Mouse (Mus musculus) ovary, postnatal 14 days (tissue): Measurements from ENCODE around the gene Ppp6r2.

ENCODE experiments used
- DNase-seq: peaks from one replicate; pipeline ENCODE4 v3.0.0; 2022; ENCODE audit warnings: low spot score

The Ppp6r2 gene

DNA sequence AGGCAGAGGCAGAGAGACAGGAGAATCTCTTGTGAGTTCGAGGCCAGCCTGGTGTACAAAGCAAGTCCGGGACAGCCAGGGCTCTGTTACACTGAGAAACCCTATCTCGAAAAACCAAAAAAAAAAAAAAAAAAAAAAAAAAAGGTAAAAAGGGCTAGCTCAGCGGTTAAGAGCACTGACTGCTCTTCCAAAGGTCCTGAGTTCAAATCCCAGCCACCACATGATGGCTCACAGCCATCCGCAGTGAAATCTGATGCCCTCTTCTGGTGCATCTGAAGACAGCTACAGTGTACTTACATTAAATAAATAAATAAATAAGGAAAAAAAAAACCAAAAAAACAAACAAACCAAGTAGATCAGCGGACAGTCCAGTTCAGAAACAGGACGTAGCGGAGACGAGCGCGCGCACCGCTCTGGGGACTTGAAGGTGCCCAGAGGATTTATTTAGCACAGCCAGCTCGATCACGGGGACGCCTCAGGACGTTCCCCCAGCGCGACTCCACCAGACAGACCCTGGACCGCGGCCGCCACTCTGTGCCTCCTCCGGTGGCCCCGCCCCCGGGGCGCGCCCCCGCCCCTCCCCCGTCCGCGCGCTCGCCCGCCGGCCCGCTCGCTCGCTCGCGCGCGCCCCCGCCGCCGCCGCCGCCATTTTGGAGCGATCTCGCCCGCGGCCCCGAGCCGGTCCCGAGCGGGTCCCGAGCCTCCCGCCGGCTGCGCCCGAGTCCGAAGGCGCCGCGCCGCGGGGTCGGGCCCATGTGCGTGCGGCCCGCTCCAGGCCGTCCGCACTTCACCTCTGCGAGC is at the start of gene Ppp6r2:
Ppp6r2 (plus strand) TSS at position 639 of the 801 bp plus-strand sequence.
- peak; percentile 74 for DNase-seq

DNA sequence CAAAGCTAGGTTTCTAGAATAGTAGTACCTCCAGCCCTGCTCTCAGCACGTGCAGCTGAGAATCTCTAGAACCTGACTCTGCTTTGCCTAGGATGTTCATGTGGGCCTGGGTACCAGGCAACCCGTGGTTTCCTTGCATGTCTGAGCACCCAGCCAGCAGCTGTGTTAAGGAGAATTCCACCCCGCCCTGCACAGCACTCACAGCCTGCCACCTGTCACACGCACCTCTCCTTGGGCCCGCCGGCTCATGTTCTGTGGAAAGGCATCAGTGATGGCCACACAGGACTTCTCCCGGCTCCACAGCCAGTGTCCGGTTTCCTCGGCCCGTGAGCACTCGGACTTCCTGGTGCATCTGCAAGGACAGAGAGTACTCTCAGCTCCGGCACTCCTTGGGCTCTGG is 45.9 kb upstream of the Ppp6r2 start:
- DNase-seq, result no peak

DNA sequence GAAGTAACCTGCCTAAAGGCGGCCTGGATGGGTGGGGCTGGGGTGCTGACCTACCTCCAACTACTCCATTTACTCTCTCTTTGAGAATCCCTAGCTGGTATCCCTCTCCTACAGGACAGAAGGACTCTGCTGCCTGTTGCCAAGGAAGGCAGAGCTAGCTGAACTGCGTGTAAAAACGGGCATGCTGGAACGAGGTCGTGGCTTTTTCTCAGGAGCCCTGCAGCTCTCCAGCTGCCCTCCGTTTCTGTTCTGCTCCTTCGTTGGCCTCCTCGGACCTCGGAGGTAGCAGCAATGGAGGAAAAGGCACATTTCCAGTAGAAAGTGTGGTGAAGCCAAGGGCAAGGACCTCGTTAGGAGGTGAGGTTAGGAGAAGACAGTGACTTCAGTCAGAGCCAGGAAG is 42.4 kb upstream of the Ppp6r2 start:
- no peak for DNase-seq

DNA sequence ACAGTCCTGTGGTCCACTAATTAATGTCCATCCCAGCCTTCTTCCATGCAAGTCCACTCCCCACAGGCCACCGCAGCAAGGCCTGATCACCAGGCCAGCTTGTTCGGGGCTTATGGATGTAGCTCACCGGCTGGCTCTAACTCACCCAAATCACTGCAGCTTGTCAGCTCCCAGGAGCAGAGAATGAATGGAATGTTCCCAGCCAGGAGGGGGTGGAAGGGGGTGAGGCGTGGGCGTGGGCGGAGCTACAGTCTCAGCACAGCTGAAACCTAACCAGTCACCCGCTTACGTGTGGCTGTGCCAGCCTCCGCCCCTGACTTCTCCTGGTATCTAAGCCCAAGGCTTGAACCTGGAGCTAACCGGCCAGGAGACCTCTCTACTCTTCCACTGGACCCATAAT is 41.9 kb upstream of the Ppp6r2 start:
- DNase-seq, result peak; percentile 58

DNA sequence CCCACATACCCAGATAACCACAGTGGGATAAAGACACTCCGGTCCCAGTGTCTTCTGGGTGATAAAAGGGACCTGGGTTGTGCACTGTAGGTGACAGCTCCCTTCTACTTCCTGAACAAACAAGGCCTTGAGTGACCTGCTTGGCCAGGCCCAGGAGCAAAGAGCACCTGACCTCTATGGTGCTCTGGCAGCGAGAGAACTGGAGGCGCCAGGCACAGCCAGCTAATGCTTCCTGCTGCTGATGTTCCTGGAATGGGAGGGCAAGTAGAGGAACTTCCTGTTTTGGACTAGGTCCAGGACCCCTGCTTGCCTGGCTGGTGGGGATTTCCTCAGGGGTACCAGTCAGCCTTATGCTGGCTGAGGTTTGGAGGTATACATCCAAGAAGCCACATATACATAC is 41.3 kb upstream of the Ppp6r2 start:
- DNase-seq, result no peak

DNA sequence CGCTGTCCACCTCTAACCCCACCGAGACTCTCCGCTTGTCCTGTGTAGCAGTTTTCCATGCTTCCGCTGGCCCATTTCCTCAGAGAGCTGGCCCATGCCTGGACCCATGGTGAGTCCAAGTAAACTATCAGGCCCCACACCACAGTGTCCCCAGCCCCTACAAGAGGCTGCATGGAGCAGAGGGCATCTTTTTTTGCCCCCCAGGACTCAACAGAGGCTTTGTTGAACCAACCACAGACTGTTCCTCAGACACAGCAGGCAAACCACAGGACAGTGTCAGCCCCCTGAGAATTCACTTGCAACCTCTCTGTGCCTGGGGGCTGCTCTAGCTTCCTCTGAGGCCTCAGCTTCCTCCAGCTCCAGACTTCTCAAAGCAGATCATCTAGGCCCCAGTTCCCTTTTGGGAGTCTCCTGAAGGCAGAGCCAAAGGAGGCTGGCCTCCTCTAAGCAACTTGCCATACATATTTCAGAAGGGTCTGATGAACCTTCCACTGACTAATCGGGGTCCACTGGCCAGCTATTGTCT is 39.8 kb upstream of the Ppp6r2 start:
- DNase-seq, result no peak

DNA sequence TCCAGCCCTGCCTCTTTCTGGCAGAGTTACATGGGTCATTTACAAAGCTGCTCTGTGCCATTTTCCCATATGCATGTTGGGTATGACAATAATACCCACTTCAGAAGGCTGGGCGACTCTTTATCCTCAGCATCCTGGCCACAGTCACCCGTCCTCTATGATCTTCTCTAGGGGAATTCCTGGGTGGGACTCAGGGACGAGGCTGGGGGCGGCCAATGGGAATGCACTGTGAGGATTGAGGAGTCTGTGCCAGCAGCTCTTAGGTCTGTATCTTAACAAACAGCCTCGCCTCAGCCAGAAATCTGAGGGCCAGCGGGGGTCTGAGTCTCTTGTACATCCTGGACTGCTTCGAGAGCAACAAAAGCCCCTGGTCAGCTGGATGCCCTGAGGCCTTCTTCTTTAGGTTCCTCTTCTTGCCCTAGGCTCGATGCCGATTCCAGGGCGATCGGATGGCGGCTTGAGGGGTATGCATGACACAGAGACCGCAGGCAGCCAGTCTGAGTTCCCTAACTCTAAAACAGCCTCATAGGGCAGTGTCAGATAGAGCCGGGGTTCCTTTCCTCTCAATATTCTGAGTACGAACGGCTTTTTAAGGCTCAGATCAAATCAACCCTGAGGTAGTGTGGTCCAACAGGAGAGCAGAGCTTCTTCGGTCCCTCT is 38.9 kb upstream of the Ppp6r2 start:
- no peak for DNase-seq

DNA sequence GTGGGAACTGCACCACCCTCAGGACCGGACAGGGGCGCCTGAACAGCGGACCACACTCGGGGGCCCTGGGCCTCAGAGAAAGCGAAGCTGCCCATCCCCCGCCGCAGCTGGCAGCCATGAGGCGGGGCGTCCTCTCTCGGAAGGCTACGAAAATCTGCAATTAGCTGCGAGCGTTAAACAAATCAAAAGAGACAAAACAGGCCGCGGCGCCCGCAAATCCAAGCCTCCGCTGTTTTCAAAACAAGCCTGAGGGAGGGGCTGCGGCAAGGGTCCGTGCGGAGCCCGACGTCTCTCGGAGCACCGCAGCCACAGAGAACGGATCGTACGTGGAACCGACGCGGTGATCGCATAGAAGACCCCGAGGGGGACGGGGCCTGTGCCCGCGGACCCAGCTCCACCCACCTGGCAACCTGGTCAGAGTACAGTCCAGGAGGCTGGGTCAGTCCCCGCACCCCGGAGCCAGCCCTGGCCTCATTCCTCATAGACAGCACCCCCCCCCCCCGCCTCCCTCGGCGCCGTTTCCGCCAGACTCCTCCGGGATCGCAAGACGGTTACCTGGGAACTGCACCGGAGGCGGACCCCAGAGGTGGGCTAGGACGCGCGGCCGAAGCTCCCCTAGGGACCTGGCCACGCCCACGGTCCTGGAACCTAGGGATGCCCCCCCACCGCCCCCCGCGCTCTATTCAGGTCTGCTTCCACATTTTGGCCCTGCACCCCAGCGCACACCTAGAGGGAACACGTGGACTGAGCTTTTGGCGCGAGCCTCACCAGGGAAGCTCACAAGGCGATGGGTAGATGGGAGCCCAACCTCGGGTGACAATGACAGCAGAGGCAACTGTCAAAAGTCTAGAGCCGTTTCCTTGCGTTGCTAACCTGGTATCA is 38.1 kb upstream of the Ppp6r2 start:
- no peak for DNase-seq

DNA sequence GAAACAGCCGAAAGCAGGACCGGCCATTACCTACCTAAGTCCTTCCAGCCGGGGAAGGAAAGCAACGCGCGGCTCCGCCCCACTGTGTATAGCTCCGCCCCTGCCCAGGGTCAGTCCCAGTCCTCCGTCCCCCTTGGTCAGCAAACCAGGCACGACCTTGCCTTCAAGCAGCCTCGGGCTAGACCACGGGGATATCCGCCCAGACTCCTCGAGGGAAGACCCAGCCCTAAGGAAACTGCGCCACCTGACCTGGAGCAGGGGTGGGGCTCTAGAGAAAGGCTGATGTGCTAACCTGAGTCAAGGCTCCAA is 37.5 kb upstream of the Ppp6r2 start:
- DNase-seq, result no peak

DNA sequence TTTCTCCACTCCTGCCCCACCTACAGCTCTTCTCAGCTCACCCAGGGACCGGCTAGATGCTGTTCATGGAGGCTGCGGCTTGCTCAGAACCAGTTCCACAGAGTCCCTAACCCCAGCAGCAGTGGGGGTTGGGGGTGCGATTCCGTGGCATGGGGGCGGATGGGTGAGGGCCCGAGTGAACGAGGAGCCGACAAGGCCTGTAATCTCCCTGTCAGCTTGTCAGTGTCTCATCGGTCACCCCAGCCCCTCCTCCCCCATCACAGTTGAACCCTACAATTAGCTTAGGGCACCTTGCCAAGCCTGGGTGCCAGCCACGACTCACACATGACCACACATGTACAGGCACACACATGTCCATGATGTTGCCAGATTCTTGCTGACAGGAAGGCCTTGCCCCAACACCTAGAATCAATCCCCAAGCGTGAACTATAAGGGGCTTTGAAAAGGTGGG is 36.4 kb upstream of the Ppp6r2 start:
- DNase-seq, result no peak

DNA sequence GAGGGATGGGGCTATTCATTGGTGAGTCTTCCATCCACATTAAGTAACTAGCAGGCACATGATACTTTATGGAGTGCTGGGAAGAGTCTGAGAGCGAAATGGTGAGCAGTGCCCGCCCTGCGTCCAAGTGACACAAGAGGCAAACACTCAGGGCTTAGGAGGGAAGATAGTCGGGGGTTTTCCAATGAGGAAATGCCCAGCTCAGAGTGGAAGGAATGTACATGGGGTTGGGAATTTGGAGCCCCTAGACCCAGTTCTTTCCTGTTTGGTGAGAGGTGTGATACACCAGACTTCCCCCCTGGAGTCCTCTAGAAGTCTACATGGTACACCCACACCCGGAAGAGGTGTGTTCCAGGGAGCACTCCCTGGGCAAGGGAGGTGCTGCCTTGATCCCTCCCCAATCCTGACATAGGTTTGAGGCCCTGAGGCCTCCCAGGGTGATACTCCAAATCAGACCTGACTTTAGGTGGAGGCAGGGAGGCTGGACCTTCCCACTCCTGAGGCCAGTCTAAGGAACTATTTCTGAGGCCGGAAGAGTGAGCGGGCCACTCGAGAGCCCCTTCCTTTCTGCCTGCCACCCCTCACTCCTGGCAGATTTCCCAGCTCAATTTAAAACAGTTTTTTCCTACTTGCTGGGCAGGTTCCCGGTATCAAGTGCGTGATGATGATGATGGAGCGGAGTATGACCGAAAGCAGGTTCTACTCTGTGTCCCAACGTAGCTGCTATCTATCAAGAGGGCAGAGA is 35.8 kb upstream of the Ppp6r2 start:
- no peak for DNase-seq

DNA sequence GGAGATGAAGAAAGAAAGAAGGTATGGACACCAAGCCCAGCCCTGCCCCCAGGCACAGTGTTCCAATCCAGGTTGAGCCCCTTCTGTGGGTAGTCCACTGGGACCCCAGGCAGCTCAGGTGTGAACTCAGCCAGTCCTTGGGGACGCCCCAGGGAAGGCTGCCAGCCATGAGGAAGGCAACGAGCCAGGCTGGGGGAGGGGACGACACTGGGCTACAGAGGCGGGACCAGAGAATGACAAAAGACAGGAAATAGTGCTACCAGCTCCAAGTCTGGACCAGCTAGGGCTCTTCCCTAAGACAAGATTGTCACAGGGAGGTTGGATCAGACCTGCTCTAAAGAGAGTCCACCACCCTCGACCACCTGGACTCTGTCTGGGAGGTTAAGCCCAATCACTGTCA is 34.2 kb upstream of the Ppp6r2 start:
- peak; percentile 84 for DNase-seq

DNA sequence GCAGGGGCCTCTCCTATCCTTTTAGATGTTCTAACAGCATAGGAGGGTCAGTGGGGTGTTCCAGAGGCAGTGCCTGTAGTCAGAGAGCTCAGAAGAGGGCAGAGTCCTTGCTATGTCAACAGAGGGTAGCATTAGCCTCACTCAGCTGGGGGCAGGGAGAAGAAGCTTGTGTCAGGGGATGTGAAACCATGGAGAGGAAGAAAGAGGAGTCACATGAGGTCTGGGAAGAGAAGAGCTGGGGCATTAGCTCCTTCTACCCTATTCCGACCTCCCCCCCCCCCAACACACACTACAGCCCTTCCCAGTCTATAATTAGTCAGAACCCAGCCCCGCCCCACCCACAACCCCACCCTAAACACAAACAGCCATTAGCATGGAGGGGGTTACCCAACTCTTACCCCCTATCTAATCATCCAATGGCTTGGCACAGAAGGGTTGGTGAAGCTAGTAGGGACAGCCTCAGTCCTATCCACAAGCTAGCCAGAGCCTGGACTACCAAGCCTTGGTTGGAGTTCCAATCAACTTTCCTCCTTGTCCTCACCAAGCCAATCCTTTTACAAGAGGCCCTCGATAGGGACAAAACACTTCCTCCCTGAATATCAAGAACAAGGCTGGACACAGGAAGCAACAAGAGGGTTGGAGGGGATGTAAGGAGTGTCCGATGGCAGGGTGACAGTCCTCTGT is 33.6 kb upstream of the Ppp6r2 start:
- no peak for DNase-seq

DNA sequence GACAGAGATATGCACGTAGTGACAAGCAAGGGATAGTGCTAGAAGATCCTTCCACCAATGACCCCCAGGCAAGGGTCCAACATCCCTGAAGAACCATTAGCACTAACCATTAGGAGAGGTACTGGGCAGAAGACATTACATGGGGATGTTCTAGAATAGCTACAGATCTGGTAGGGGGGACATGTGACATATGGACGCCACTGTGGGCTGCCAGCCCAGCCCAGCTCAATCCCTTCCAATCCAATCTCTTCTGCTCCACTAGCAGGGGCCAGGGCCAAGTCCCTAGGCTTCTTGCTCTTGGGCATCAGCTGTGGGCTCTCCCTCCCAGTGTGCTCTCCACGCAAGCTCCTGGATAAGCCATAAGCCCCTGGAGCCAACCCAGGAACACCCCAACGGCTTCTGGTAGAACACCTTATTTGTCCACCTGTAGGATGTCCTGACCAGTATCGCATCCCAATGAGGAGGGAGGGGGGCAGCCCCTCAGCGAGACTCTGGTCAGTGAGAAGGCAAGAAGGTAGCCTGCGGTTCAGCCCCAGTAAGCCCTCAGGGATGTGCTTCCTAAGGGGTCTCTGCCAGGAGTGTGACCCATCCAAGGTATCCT is 33.0 kb upstream of the Ppp6r2 start:
- no peak for DNase-seq

DNA sequence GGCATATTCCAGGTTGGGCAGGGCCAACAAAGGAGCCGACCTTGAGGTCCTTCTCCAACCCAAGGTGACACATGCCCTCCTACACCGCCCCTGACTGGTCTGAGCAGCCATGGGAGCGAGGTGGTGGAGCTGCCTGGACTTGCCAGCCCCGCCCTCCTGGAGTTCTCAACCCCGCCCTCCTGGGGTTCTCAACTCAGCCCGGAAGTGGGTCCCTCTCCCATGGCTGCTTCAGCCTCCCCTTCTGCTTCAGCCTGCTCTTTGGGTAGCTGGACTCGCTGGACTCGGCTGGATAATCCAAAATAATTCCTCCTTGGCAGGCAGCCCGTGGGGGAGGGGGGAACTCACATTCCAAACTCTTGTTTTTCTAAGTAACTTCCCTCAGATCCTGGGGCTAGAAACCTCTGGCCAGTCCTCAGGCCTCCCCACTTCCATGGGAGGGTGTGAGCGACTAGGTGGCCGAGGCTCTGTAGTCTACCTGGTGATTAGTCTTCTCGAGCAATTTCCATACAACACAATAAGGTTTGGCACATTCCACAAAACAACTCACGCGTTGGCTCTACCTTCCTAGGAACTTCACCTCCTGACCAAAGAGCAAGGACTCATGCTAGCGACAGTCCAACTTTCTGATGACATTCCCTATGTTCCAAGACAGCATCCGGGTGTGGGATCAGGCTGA is 32.3 kb upstream of the Ppp6r2 start:
- DNase-seq, result peak; percentile 65

DNA sequence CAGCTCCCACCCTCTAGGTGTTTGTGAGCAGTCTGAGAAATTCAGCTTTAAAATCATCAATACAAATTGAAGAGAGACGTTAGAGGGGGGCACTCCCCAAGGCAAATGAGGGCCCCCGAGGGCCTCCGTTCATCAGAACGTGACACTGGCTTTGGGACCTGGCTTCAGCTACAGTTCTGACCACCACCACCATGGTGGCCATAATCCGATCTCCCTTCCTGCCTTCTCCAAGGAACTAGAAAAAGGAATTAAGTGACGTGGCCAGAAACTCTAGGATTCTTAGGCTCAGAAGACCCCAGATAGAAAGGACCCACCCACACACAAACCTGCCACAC is 31.8 kb upstream of the Ppp6r2 start:
- DNase-seq, result no peak

DNA sequence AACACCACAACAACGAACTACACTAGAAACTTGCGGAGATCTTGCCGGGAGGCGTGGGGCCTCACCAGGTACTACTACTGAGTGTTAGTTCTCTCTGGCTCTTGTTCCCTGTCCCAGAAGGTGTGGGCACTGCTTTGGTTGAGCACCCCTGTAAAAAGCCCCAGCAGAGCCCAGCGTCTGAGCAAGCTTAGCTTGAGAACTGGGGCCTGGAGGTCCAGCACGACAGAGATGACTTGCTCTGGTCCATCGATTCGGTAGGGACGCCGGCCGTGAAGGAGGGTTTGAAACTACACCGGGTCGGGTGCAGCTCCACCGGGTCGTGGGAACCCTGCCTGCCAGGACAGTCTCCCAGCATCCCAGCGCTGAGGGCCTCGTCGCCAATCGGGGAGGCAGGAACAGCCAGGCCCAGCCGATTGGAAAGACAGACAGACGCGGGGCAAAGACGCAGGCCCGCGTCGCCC is 31.2 kb upstream of the Ppp6r2 start:
- DNase-seq, result no peak

DNA sequence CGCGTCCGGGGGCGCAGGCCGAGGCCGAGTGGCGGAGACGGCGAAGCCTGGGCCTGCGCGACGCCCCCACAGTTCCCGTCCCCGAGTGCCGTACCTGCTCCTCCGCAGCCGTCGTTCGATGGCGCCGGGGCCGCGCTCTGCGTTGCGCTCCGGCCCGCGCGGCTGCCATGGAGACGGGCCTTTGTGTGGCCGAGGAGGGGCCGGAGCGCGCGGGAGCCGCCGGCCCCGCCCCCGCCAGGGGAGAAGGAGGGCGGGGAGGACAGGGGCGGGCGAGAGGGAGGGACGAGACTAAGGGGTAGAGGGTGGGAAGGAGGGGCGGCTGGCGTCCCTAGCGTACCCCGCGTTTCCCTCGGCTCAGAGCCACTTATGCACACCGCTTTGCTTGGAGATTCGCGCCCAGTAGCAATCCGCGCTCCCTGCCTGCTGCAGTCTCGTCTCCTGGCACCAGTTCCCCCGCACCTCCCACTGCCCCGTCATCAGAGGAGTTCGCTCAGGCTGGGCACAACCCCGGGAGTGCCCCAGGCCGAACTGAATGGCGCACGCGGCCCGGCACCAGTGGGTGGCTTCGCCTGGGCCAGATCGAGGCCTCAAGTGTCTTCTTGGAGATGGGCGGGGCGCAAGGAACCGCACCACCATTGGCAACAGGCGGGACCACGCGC is 30.7 kb upstream of the Ppp6r2 start, which contains the start of gene Plxnb2:
Plxnb2 (minus strand) TSS at position 218 of the 659 bp plus-strand sequence.
- DNase-seq, result peak; percentile 68

DNA sequence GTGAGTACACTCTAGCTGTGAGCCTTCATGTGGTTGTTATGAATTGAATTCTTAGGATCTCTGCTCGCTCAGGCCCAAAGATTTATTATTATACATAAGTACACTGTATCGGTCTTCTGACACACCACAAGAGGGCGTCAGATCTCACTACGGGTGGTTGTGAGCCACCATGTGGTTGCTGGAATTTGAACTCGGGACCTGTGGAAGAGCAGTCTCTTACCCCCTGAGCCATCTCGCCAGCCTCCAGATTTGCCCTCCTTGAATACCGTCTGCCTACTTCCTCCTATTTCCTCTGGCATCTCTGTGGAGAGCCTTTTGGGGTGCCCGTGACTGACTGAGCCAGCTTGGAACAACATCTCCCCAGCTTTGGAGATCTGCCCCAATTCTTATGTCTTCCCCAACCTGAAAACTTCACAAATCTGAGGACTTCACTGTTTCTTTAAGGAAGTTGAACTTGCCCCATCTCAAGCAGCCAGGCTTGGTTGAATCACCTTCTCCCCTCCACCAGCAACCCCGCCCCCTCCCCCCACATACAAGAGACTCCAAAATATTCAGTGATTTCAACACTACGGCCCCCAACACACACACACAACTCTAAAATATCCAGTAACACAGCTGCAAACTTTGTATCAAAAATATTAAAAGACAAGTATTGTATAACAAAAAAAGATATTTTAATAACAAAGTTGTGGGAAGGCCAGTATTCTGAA is 29.6 kb upstream of the Ppp6r2 start:
- DNase-seq, result no peak
